Mouse (Mus musculus): Measurements from ENCODE around the gene Kcnb1. TPM values are rescaled to one million over a fixed set of nuclear protein-coding genes. Genes with fewer than 3 reads are reported as not detected.

Kcnb1 gene
- polyA plus RNA-seq, 1 experiment from 2014 or later = 2.3 TPM

- Histone ChIP-seq H3K36me3 (no peaks in the 10 kb centered on the region), H3K4me1 (replicated peaks) (peaks cover 6% of the 10 kb centered on the region; the same call in 1 of the 2 replicates), H3K27me3 (no peaks in the 10 kb centered on the region), H3K27ac (no peak overlapping the region), H3K4me3 (replicated peaks) (no peak overlapping the region), H3K4me2 (replicated peaks) (no peak overlapping the region), H3K9me3 (no peaks in the 10 kb centered on the region), H3K9ac (replicated peaks) (no peak overlapping the region)
- 92% methylated on average over 10 of the region's 10 CpGs for WGBS
- ATAC-seq = no peak
These were observed 71.9 kb downstream of the Kcnb1 start for GRCm38 (mm10) chr2:167118046-167118445.

GRCm38 (mm10) chr2:167112737-167113136 is 77.2 kb downstream of the Kcnb1 start:
- Histone ChIP-seq H3K4me2 (replicated peaks) (no peak overlapping the region), H3K4me1 (replicated peaks) (peaks cover 10% of the 10 kb centered on the region), H3K27ac (no peak overlapping the region), H3K9ac (replicated peaks) (no peak overlapping the region), H3K27me3 (no peaks in the 10 kb centered on the region), H3K9me3 (no peaks in the 10 kb centered on the region), H3K4me3 (replicated peaks) (no peak overlapping the region), H3K36me3 (no peaks in the 10 kb centered on the region)
- WGBS = 46% methylated on average over 6 of the region's 6 CpGs
- peak; percentile 76 for ATAC-seq

GRCm38 (mm10) chr2:167112259-167112658 is 77.7 kb downstream of the Kcnb1 start:
- no peak overlapping the region for H3K27ac ChIP-seq

GRCm38 (mm10) chr2:167109506-167109905 is 80.4 kb downstream of the Kcnb1 start:
- H3K4me1 ChIP-seq (replicated peaks) = peaks cover 10% of the 10 kb centered on the region
- no peak overlapping the region for H3K27ac ChIP-seq
- no peaks in the 10 kb centered on the region for H3K27me3 ChIP-seq
- 92% methylated on average over 8 of the region's 8 CpGs for WGBS
- no peaks in the 10 kb centered on the region for H3K9me3 ChIP-seq
- H3K36me3 ChIP-seq = peaks cover 17% of the 10 kb centered on the region
- no peak overlapping the region for H3K4me3 ChIP-seq (replicated peaks)
- H3K9ac ChIP-seq (replicated peaks) = no peak overlapping the region
- ATAC-seq = no peak
- no peak overlapping the region for H3K4me2 ChIP-seq (replicated peaks)

More at GRCm38 (mm10) chr2:167112259-167112658, 77.7 kb downstream of the Kcnb1 start:
- H3K36me3 ChIP-seq = no peaks in the 10 kb centered on the region
- 19% methylated on average over 7 of the region's 7 CpGs for WGBS
- H3K4me2 ChIP-seq (replicated peaks) = no peak overlapping the region
- peak overlapping the region; percentile 32; the same call in 1 of the 2 replicates for H3K9ac ChIP-seq (replicated peaks)
- ATAC-seq = peak; percentile 77
- no peaks in the 10 kb centered on the region for H3K9me3 ChIP-seq
- peaks cover 10% of the 10 kb centered on the region for H3K4me1 ChIP-seq (replicated peaks)
- no peak overlapping the region for H3K4me3 ChIP-seq (replicated peaks)
- no peaks in the 10 kb centered on the region for H3K27me3 ChIP-seq

GRCm38 (mm10) chr2:167103546-167103945 is 86.4 kb downstream of the Kcnb1 start:
- no peak for ATAC-seq
- 78% methylated on average over 7 of the region's 7 CpGs for WGBS
- Histone ChIP-seq H3K9me3 (no peaks in the 10 kb centered on the region), H3K4me3 (replicated peaks) (no peak overlapping the region), H3K9ac (replicated peaks) (no peak overlapping the region), H3K36me3 (peaks cover 23% of the 10 kb centered on the region), H3K4me1 (replicated peaks) (peaks cover 7% of the 10 kb centered on the region), H3K4me2 (replicated peaks) (no peak overlapping the region), H3K27me3 (no peaks in the 10 kb centered on the region), H3K27ac (0 out of 2 replicates have a peak overlapping the region, but pooled peaks have one; percentile 30)

GRCm38 (mm10) chr2:167101743-167102441 is 88.1 kb downstream of the Kcnb1 start:
- WGBS = 87% methylated on average over 17 of the region's 17 CpGs
- H3K9me3 ChIP-seq = no peaks in the 10 kb centered on the region

GRCm38 (mm10) chr2:167094688-167095087 is 95.3 kb downstream of the Kcnb1 start:
- H3K4me3 ChIP-seq (replicated peaks) = no peak overlapping the region
- WGBS = 87% methylated on average over 4 of the region's 4 CpGs
- no peak overlapping the region for H3K4me2 ChIP-seq (replicated peaks)
- no peaks in the 10 kb centered on the region for H3K36me3 ChIP-seq
- no peaks in the 10 kb centered on the region for H3K4me1 ChIP-seq (replicated peaks)
- no peak overlapping the region for H3K27ac ChIP-seq
- H3K9ac ChIP-seq (replicated peaks) = no peak overlapping the region
- H3K27me3 ChIP-seq = no peaks in the 10 kb centered on the region
- no peaks in the 10 kb centered on the region for H3K9me3 ChIP-seq
- no peak for ATAC-seq

More at GRCm38 (mm10) chr2:167101743-167102441, 88.1 kb downstream of the Kcnb1 start:
- H3K4me2 ChIP-seq (replicated peaks) = no peak overlapping the region
- no peak for ATAC-seq
- no peak overlapping the region for H3K4me3 ChIP-seq (replicated peaks)
- peaks cover 7% of the 10 kb centered on the region for H3K4me1 ChIP-seq (replicated peaks)
- H3K27me3 ChIP-seq = no peaks in the 10 kb centered on the region
- H3K36me3 ChIP-seq = peaks cover 23% of the 10 kb centered on the region
- H3K27ac ChIP-seq = no peak overlapping the region
- H3K9ac ChIP-seq (replicated peaks) = no peak overlapping the region

- Histone ChIP-seq H3K9me3 (no peaks in the 10 kb centered on the region), H3K4me1 (replicated peaks) (no peaks in the 10 kb centered on the region), H3K27me3 (no peaks in the 10 kb centered on the region), H3K4me2 (replicated peaks) (no peak overlapping the region), H3K27ac (no peak overlapping the region), H3K36me3 (no peaks in the 10 kb centered on the region), H3K4me3 (replicated peaks) (no peak overlapping the region), H3K9ac (replicated peaks) (no peak overlapping the region)
- no peak for ATAC-seq
- WGBS = 93% methylated on average over 13 of the region's 13 CpGs
These were observed 96.6 kb downstream of the Kcnb1 start for GRCm38 (mm10) chr2:167093171-167093900.

GRCm38 (mm10) chr2:167090271-167090670 is 99.7 kb downstream of the Kcnb1 start:
- no peaks in the 10 kb centered on the region for H3K4me1 ChIP-seq (replicated peaks)
- H3K27me3 ChIP-seq = no peaks in the 10 kb centered on the region
- 80% methylated on average over 1 of the region's 1 CpGs for WGBS
- no peak overlapping the region for H3K4me2 ChIP-seq (replicated peaks)
- no peak for ATAC-seq
- no peaks in the 10 kb centered on the region for H3K9me3 ChIP-seq
- H3K9ac ChIP-seq (replicated peaks) = no peak overlapping the region
- H3K27ac ChIP-seq = no peak overlapping the region
- H3K36me3 ChIP-seq = no peaks in the 10 kb centered on the region
- no peak overlapping the region for H3K4me3 ChIP-seq (replicated peaks)

GRCm38 (mm10) chr2:167086836-167087235 is 103.1 kb downstream of the Kcnb1 start:
- no peak overlapping the region for H3K4me3 ChIP-seq (replicated peaks)
- H3K4me1 ChIP-seq (replicated peaks) = peaks cover 2% of the 10 kb centered on the region
- WGBS = 92% methylated on average over 5 of the region's 5 CpGs
- no peak overlapping the region for H3K4me2 ChIP-seq (replicated peaks)
- ATAC-seq = no peak
- H3K27me3 ChIP-seq = no peaks in the 10 kb centered on the region
- H3K36me3 ChIP-seq = no peaks in the 10 kb centered on the region
- no peaks in the 10 kb centered on the region for H3K9me3 ChIP-seq
- no peak overlapping the region for H3K9ac ChIP-seq (replicated peaks)
- no peak overlapping the region for H3K27ac ChIP-seq

- Histone ChIP-seq H3K4me1 (replicated peaks) (peaks cover 10% of the 10 kb centered on the region), H3K4me3 (replicated peaks) (no peak overlapping the region), H3K4me2 (replicated peaks) (no peak overlapping the region), H3K27me3 (no peaks in the 10 kb centered on the region), H3K36me3 (no peaks in the 10 kb centered on the region), H3K9me3 (no peaks in the 10 kb centered on the region), H3K27ac (no peak overlapping the region), H3K9ac (replicated peaks) (no peak overlapping the region)
- 72% methylated on average over 11 of the region's 11 CpGs for WGBS
- no peak for ATAC-seq
These were observed 103.9 kb downstream of the Kcnb1 start for GRCm38 (mm10) chr2:167086092-167086491.

- peak; percentile 72 for ATAC-seq
- H3K4me2 ChIP-seq (replicated peaks) = no peak overlapping the region
- H3K4me3 ChIP-seq (replicated peaks) = no peak overlapping the region
- WGBS = 21% methylated on average over 4 of the region's 4 CpGs
- H3K36me3 ChIP-seq = no peaks in the 10 kb centered on the region
- H3K4me1 ChIP-seq (replicated peaks) = peaks cover 30% of the 10 kb centered on the region
- 0 out of 2 replicates have a peak overlapping the region, but pooled peaks have one; percentile 11 for H3K9ac ChIP-seq (replicated peaks)
- no peaks in the 10 kb centered on the region for H3K9me3 ChIP-seq
- no peaks in the 10 kb centered on the region for H3K27me3 ChIP-seq
- no peak overlapping the region for H3K27ac ChIP-seq
These were observed 108.3 kb downstream of the Kcnb1 start for GRCm38 (mm10) chr2:167081639-167082038.
